Mouse (Mus musculus): ENCODE measurements at regions not wholly inside any gene's neighbourhood (a gene's known extent, or its start where the extent isn't known, plus 50 kb on each side); places are given as distances from the start of the nearest gene placed in this dataset.

- no peak for TF ChIP-seq POLR2A (IDR thresholded peaks at IDR 0.05; ENCODE audit: borderline replicate concordance, insufficient read depth, low read length)
- TF ChIP-seq CTCF (IDR thresholded peaks at IDR 0.05; ENCODE audit: borderline replicate concordance, insufficient read depth, low read depth, low read length), result no peak
Measured at GRCm38 (mm10) chr8:102538886-102539285, 246.6 kb downstream of the Cdh11 start.
